Mouse (Mus musculus) embryonic facial prominence, embryonic 14.5 days (tissue): Measurements from ENCODE around the gene Cadps. TPM values are rescaled to one million over a fixed set of nuclear protein-coding genes. Genes with fewer than 3 reads are reported as not detected.

Experiments
- ATAC-seq: fragments of 200-750 bp; cut with Nextera tagmentation; 2 replicates; pipeline ENCODE4 v1.8.0; 2017; ENCODE audit warnings: low read depth, moderate number of reproducible peaks, moderate TSS enrichment
- DNase-seq: peaks from one replicate; pipeline ENCODE4 v3.0.0-alpha.2; 2015; ENCODE audit warnings: low spot score
- H3K27ac ChIP-seq: fragments of 300-500 bp; sonication (generic); replicated peaks from 2 replicates; pipeline ENCODE4 v1.5.1; 2014; ENCODE audit warnings: low read depth, mild to moderate bottlenecking, low read length, moderate library complexity
- H3K27me3 ChIP-seq: fragments of 300-500 bp; sonication (generic); replicated peaks from 2 replicates; pipeline ENCODE4 v1.6.1; 2014; ENCODE audit warnings: low read length; ENCODE audit not compliant: control insufficient read depth, insufficient read depth
- H3K36me3 ChIP-seq: fragments of 300-500 bp; sonication (generic); 2 replicates; pipeline ENCODE4 v1.6.1; 2014; ENCODE audit warnings: low read length, mixed read lengths; ENCODE audit not compliant: control insufficient read depth, insufficient read depth
- H3K4me1 ChIP-seq: fragments of 300-500 bp; sonication (generic); 2 replicates; pipeline ENCODE4 v1.6.1; 2014; ENCODE audit warnings: antibody characterized with exemption, low read length; ENCODE audit not compliant: control insufficient read depth, insufficient read depth
- H3K4me2 ChIP-seq: fragments of 300-500 bp; sonication (generic); 2 replicates; pipeline ENCODE4 v1.6.1; 2014; ENCODE audit warnings: low read depth, mild to moderate bottlenecking, low read length, moderate library complexity, mixed read lengths
- H3K4me3 ChIP-seq: fragments of 300-500 bp; sonication (generic); 2 replicates; pipeline ENCODE4 v1.5.1; 2014; ENCODE audit warnings: low read depth, mild to moderate bottlenecking, low read length
- H3K9ac ChIP-seq: fragments of 300-500 bp; sonication (generic); 2 replicates; pipeline ENCODE4 v1.6.1; 2014; ENCODE audit warnings: low read depth, mild to moderate bottlenecking, low read length, moderate library complexity, mixed read lengths
- H3K9me3 ChIP-seq: fragments of 300-500 bp; sonication (generic); 2 replicates; pipeline ENCODE4 v1.6.1; 2016; ENCODE audit warnings: low read length; ENCODE audit not compliant: control insufficient read depth
- WGBS: fragments of 180-500 bp; shearing (Covaris S2); extraction: QIAGEN DNeasy Blood & Tissue Kit; methylation state at CpG from one replicate; pipeline ENCODE4 v1.1.7; 2014; 5-methylcytosine and 5-hydroxymethylcytosine counted together
- polyA plus RNA-seq: library from polyadenylated mRNA; unstranded; fragments of >200 nt; fragmentation: Nextera tagmentation; extraction: Ambion mirVana; gene quantifications from 2 replicates; pipeline ENCODE4 v1.2.1, GENCODE M21; 2014

The Cadps gene
- polyA plus RNA-seq, 1 experiment from 2014 or later: 5.0 TPM

DNA sequence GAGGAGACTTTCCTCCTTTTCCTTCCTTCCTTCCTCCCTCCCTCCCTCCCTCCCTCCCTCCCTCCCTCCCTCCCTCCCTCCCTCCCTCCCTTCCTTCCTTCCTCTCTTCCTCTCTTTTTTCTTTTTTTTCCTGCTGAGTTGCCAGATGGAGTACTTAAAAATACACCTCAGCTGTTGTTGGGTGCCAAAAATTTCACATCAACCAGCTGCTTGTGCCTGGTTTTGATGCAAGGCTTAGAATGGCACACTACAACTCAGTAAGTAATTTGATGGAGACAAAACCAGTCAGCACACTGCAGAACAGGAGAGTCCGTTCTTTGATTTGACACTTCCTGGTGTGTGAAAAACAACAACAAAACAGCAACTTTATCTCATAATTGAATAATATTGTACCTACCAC lies 42.9 kb downstream of the Cadps start:
- H3K4me1 ChIP-seq: no peaks in the 10 kb centered on the region
- H3K27me3 ChIP-seq: no peaks in the 10 kb centered on the region
- H3K9ac ChIP-seq: no peak overlapping the region
- no peak overlapping the region for H3K27ac ChIP-seq
- WGBS: 78% methylated on average over 1 of the region's 1 CpGs
- no peaks in the 10 kb centered on the region for H3K36me3 ChIP-seq
- no peak overlapping the region for H3K4me3 ChIP-seq
- ATAC-seq (no peak), DNase-seq (no peak)
- H3K9me3 ChIP-seq: no peaks in the 10 kb centered on the region
- no peak overlapping the region for H3K4me2 ChIP-seq

DNA sequence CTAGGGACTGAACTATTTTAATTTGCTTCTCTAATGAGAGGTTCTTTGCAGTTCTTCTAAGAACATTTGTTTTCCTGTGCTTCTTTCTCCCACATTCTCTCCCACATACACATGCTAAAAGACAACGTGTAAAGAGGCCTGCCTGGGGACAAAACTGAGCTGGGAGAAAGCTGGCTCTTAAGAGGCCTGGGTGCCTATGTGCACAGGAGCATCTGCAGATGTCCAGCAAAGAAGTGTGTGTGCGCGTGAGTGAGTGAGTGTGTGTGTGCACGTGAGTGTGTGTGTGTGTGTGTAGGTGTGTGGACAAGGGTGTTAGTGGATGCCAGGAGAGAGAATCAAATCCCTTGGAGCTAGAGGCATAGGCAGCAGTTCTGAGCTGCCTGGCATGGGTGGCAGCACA lies 44.9 kb downstream of the Cadps start:
- Histone ChIP-seq H3K4me3 (no peak overlapping the region), H3K27ac (no peak overlapping the region), H3K9me3 (no peaks in the 10 kb centered on the region), H3K9ac (no peak overlapping the region), H3K36me3 (no peaks in the 10 kb centered on the region), H3K27me3 (no peaks in the 10 kb centered on the region), H3K4me2 (no peak overlapping the region), H3K4me1 (no peaks in the 10 kb centered on the region)
- WGBS: 72% methylated on average over 4 of the region's 4 CpGs
- no peak for ATAC-seq
- DNase-seq: no peak

DNA sequence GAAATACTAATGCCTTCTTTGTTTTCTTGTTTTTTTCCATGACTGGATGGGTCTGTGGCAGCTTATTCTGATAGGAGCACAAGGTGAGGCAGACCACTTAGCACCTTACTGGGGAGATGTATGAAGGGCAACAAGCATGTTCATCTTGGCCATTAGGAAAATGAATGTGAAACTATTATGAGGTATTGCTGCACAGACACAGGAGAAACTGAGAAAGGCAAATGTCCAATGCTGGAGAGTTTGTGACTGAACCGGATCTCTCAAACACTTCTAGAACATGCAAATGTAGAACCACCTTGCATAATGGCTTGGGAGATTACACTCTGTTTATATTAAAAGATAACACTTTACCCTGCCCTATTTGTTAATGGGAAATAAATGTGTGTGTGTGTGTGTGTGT lies 54.0 kb downstream of the Cadps start:
- Histone ChIP-seq H3K27me3 (no peaks in the 10 kb centered on the region), H3K9ac (no peak overlapping the region), H3K27ac (no peak overlapping the region), H3K4me2 (no peak overlapping the region), H3K9me3 (0 out of 2 replicates have a peak, but pooled peaks cover 3% of the 10 kb centered on the region), H3K4me3 (no peak overlapping the region), H3K4me1 (no peaks in the 10 kb centered on the region), H3K36me3 (no peaks in the 10 kb centered on the region)
- ATAC-seq (no peak), DNase-seq (no peak)
- WGBS: 85% methylated on average over 1 of the region's 1 CpGs

DNA sequence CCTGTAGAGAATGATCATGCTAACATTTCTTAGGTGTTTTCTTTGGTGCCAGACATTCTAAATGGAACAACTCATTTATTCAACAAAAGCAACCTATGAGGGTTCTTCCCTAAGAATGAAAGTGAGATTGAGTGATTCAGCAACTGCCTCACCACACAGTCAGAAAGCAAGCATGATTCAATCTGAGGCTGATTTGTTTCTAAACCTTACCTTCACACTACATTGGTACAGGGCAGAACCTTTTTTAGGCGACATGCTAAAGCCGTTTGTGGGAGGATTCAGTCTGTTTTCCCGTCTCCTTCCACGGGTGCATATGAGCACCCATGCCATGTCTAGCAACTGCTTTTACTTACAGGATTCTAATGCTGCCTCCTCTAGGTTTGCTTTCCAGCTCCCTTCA lies 69.6 kb downstream of the Cadps start:
- 87% methylated on average over 4 of the region's 4 CpGs for WGBS
- H3K27me3 ChIP-seq: no peaks in the 10 kb centered on the region
- DNase-seq (no peak), ATAC-seq (no peak)
- H3K4me2 ChIP-seq: no peak overlapping the region
- H3K9ac ChIP-seq: no peak overlapping the region
- H3K27ac ChIP-seq: no peak overlapping the region
- no peaks in the 10 kb centered on the region for H3K36me3 ChIP-seq
- H3K4me3 ChIP-seq: no peak overlapping the region
- H3K9me3 ChIP-seq: no peaks in the 10 kb centered on the region
- no peaks in the 10 kb centered on the region for H3K4me1 ChIP-seq

DNA sequence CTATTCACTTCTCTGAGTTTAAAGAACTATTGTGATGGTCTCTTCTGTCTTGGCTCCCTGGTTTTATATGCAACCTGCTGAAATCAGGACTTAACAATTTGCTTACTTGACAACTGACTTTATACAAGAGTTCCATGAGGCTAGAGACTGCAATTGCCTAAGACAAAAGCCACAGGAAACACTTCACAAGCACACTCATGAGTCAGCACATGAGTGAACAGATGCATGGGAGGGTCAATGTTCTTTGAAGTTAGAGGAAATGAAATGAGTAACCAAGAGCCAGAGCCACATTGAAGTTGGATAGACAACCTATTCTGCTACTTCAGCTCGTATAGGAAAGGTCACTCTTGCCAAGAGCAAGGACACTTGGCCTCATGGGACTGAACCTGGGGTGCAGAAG lies 71.1 kb downstream of the Cadps start:
- WGBS: 60% methylated on average over 1 of the region's 1 CpGs
- ATAC-seq: no peak

DNA sequence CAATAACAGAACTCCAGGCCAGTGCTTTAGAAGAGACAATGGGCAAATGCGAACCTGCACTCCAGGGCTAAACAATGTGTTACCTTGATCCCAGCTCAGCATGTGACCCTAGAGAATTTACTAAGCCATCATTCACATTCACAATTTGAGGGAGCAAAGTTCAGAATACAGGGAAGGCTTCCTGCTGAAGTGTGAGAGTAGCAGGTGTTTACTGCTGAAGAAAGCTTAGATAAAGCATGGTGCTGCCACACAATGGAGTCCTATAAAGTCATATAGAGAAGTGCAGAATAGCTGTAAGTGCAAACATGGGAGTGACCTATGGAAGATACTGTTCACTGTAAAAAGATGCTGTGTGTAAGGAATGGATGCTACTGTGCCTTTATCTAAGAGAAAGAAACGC lies 91.9 kb downstream of the Cadps start:
- H3K4me3 ChIP-seq: no peak overlapping the region
- H3K9me3 ChIP-seq: no peaks in the 10 kb centered on the region
- no peaks in the 10 kb centered on the region for H3K36me3 ChIP-seq
- no peaks in the 10 kb centered on the region for H3K4me1 ChIP-seq
- H3K4me2 ChIP-seq: no peak overlapping the region
- H3K27ac ChIP-seq: no peak overlapping the region
- H3K9ac ChIP-seq: no peak overlapping the region
- no peaks in the 10 kb centered on the region for H3K27me3 ChIP-seq
- DNase-seq (no peak), ATAC-seq (no peak)
- 74% methylated on average over 2 of the region's 2 CpGs for WGBS

More for the DNA sequence above, 71.1 kb downstream of the Cadps start:
- Histone ChIP-seq H3K27me3 (no peaks in the 10 kb centered on the region), H3K4me3 (no peak overlapping the region), H3K9me3 (no peaks in the 10 kb centered on the region), H3K27ac (no peak overlapping the region), H3K36me3 (no peaks in the 10 kb centered on the region), H3K4me2 (no peak overlapping the region), H3K4me1 (no peaks in the 10 kb centered on the region), H3K9ac (no peak overlapping the region)
- DNase-seq: no peak

DNA sequence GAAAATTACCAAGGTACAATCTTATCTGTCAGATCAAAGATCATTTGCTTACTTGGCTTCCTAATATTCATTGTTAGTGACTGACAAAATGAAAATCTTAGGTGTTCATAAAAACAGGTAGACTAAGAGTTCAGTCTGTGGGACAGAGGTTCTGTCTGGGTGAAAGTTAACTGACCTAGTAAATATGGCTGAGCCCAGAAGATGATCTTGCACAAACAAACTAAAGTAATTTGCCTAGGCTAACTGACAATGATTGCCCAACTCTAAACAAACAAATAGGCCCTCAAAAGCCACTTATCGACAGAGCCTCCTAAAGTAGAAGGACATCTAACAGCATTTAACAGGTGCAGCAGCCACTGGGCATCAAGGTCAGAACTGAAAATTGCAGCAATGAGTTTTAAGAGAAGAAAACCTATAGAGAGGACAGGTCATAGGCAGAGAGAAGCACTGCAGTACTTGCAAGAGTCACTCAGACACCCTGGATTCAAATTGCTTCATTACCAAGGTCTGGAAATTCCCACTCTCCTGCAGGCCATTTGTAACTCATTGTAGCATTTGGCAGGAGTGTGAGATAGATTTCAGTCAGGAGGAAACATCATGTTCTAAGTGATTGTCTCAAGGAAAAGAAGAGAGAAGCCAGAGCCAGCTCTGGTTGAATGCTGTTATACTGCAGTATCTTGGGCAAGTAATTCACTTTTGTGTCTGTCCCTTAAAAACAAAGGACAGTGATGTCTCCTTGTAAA lies 100.3 kb downstream of the Cadps start:
- Histone ChIP-seq H3K9ac (no peak overlapping the region), H3K4me1 (no peaks in the 10 kb centered on the region), H3K4me3 (no peak overlapping the region), H3K27ac (no peak overlapping the region), H3K4me2 (no peak overlapping the region), H3K36me3 (no peaks in the 10 kb centered on the region), H3K27me3 (no peaks in the 10 kb centered on the region), H3K9me3 (no peaks in the 10 kb centered on the region)
- no peak for ATAC-seq
- no peak for DNase-seq
- WGBS: 80% methylated on average over 1 of the region's 1 CpGs

DNA sequence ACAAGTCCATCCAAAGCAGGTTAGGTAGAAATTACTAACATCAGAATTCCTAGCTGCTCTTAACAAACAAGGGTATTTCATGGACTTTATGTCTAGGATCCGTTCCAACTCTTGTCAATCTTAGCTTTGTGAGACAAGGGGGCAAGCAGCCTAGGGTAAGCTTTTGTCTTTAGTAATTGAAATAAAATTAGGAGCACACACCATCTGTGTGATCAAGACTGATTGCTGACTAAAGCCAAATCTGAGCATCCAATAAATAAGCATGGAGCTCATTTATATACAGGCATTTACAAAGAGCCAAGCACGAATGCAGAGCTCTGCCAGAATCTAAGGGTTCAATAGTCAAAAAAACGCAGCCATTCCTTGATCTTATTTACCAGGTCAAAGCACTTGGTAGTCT lies 104.1 kb downstream of the Cadps start:
- DNase-seq (no peak), ATAC-seq (no peak)
- Histone ChIP-seq H3K9me3 (no peaks in the 10 kb centered on the region), H3K4me3 (no peak overlapping the region), H3K4me2 (no peak overlapping the region), H3K27ac (no peak overlapping the region), H3K27me3 (no peaks in the 10 kb centered on the region), H3K36me3 (no peaks in the 10 kb centered on the region), H3K9ac (no peak overlapping the region), H3K4me1 (no peaks in the 10 kb centered on the region)
- WGBS: 64% methylated on average over 3 of the region's 3 CpGs

DNA sequence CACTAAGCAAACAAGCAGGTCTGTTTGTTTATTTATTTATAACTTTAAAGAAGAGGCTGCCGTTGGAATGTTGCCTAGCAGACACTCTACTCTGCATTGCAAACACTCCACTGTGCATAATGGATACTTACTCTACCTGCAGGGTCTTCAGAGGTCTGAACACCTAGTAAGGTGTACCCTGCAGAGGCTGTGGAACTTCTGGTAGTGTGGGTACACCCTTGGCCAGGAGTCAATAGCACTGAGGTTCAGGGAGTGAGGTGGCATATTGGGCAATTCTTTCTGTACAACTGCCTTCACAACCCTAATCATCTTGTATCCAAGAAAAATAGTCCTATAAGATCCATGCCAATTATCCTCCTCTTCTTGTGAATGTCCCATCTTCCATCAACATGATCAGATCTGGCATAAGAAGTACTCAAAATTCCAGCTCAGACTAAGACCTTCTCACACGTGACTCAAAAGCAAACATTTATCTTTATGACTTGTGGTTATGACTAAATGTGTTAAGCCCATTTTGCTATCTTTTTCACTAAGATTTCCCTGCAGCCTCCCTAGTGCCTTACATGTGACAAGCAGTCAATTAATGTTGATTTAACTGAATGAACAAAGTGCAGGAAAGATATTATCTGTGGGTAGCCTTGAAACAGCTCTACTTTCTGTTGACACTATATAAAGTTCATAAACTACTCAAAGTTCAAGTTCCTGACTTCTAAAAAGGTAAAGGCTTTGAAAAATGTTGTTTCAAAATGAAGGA lies 106.8 kb downstream of the Cadps start:
- H3K4me1 ChIP-seq: no peaks in the 10 kb centered on the region
- DNase-seq (peak; percentile 16), ATAC-seq (no peak)
- H3K27ac ChIP-seq: no peak overlapping the region
- H3K9ac ChIP-seq: no peak overlapping the region
- no peaks in the 10 kb centered on the region for H3K36me3 ChIP-seq
- H3K4me2 ChIP-seq: no peak overlapping the region
- no peak overlapping the region for H3K4me3 ChIP-seq
- H3K27me3 ChIP-seq: no peaks in the 10 kb centered on the region
- no peaks in the 10 kb centered on the region for H3K9me3 ChIP-seq
- 55% methylated on average over 2 of the region's 2 CpGs for WGBS
